Mouse (Mus musculus) lung, embryonic 14.5 days (tissue): Measurements from ENCODE around the gene Tmem141. TPM values are rescaled to one million over a fixed set of nuclear protein-coding genes. Genes with fewer than 3 reads are reported as not detected.

ENCODE experiments used
- ATAC-seq: fragments of 200-750 bp; cut with Nextera tagmentation; 2 replicates; pipeline ENCODE4 v1.8.0; 2017; ENCODE audit warnings: mild to moderate bottlenecking, moderate TSS enrichment, moderate library complexity; ENCODE audit not compliant: insufficient read depth
- DNase-seq: peaks from one replicate; pipeline ENCODE4 v3.0.0-alpha.2; 2015
- H3K27ac ChIP-seq: fragments of 300-500 bp; sonication (generic); 2 replicates; pipeline ENCODE4 v1.5.1; 2014; ENCODE audit warnings: low read depth, mild to moderate bottlenecking, moderate library complexity
- H3K27me3 ChIP-seq: fragments of 300-500 bp; sonication (generic); 2 replicates; pipeline ENCODE4 v1.6.1; 2014; ENCODE audit warnings: low read length, control low read depth; ENCODE audit not compliant: insufficient read depth
- H3K36me3 ChIP-seq: fragments of 300-500 bp; sonication (generic); 2 replicates; pipeline ENCODE4 v1.6.1; 2014; ENCODE audit warnings: control low read depth; ENCODE audit not compliant: insufficient read depth
- H3K4me1 ChIP-seq: fragments of 300-500 bp; sonication (generic); 2 replicates; pipeline ENCODE4 v1.6.1; 2014; ENCODE audit warnings: antibody characterized with exemption, control low read depth; ENCODE audit not compliant: insufficient read depth
- H3K4me2 ChIP-seq: fragments of 300-500 bp; sonication (generic); 2 replicates; pipeline ENCODE4 v1.6.1; 2014; ENCODE audit warnings: mild to moderate bottlenecking
- H3K4me3 ChIP-seq: fragments of 300-500 bp; sonication (generic); 2 replicates; pipeline ENCODE4 v1.5.1; 2014; ENCODE audit warnings: low read depth, low read length
- H3K9ac ChIP-seq: fragments of 300-500 bp; sonication (generic); 2 replicates; pipeline ENCODE4 v1.6.1; 2014
- H3K9me3 ChIP-seq: fragments of 300-500 bp; sonication (generic); 2 replicates; pipeline ENCODE4 v1.6.1; 2016; ENCODE audit warnings: low read depth, low read length, control low read depth
- CTCF ChIP-seq: IDR thresholded peaks from 2 replicates; pipeline ENCODE4 v1.5.1; 2016; ENCODE audit warnings: antibody characterized with exemption, low read depth
- WGBS: fragments of 180-500 bp; shearing (Covaris S2); extraction: QIAGEN DNeasy Blood & Tissue Kit; methylation state at CpG from one replicate; pipeline ENCODE4 v1.1.7; 2014; 5-methylcytosine and 5-hydroxymethylcytosine counted together
- polyA plus RNA-seq: library from polyadenylated mRNA; unstranded; fragments of >200 nt; fragmentation: Nextera tagmentation; extraction: Ambion mirVana; gene quantifications from 2 replicates; pipeline ENCODE4 v1.2.1, GENCODE M21; 2014

Tmem141 gene
- polyA plus RNA-seq, 1 experiment from 2014 or later = 26.0 TPM

DNA sequence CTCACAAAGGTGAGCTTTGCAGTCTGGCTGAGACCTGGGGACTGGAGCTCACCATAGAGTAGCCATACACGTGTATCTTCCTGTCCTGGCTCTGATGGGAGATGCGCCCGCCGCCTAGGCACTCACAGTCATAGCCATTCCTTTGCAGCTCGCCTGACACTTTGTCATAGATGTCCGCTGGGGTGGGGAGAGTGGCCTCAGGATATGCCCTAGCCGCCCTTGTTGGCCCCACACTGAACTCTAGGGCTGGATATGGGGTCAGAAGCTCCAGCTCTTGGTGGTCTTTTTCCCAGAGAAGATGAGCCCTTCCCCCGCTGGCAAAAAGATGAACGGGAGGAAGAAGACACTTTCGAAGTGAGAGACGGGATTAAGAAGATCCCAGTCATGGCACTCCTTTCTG lies 47.7 kb downstream of the Tmem141 start:
- WGBS = 11% methylated on average over 11 of the region's 11 CpGs
- peaks cover 14% of the 10 kb centered on the region for H3K4me1 ChIP-seq

DNA sequence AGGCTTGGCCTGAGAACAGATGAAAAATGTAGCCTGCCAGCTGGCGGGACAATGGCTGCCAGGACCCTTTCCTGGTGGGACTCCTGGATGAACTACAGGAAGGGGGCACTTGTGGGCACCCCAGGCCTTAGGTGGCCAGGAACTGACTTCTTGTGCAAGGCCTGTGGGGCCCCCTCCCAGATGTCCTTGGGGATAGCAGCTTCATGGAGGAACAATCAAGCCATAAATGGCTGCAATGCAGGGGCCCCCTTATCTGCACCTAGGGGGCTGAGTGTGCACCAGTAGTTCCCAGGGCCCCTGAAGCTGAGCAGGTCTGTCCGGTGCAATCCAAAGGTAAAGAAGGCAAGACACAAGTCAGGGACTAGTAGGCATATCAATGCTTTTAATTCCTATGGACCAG lies 48.7 kb downstream of the Tmem141 start:
- H3K27me3 ChIP-seq = peaks cover 25% of the 10 kb centered on the region
- peak overlapping the region; percentile 78 for H3K4me2 ChIP-seq
- no peak for ATAC-seq
- H3K9me3 ChIP-seq = no peaks in the 10 kb centered on the region
- 83% methylated on average over 2 of the region's 2 CpGs for WGBS
- TF ChIP-seq CTCF = no peak
- peaks cover 14% of the 10 kb centered on the region for H3K4me1 ChIP-seq
- H3K36me3 ChIP-seq = peaks cover 47% of the 10 kb centered on the region
- no peak overlapping the region for H3K4me3 ChIP-seq
- H3K9ac ChIP-seq = no peak overlapping the region
- no peak for DNase-seq
- H3K27ac ChIP-seq = no peak overlapping the region

More for the DNA sequence above, 47.7 kb downstream of the Tmem141 start:
- H3K27ac ChIP-seq = peak overlapping the region; percentile 92
- H3K9ac ChIP-seq = peak overlapping the region; percentile 44
- H3K27me3 ChIP-seq = peaks cover 35% of the 10 kb centered on the region
- TF ChIP-seq CTCF = no peak
- peak overlapping the region; percentile 78 for H3K4me2 ChIP-seq
- peak overlapping the region; percentile 61 for H3K4me3 ChIP-seq
- no peak for DNase-seq
- peak; percentile 1; the same call in 1 of the 2 replicates for ATAC-seq
- H3K36me3 ChIP-seq = peaks cover 36% of the 10 kb centered on the region
- no peaks in the 10 kb centered on the region for H3K9me3 ChIP-seq

GRCm38 (mm10) chr2:25571221-25571620 lies 50.6 kb downstream of the Tmem141 start:
- 83% methylated on average over 4 of the region's 4 CpGs for WGBS
- Histone ChIP-seq H3K4me1 (peaks cover 14% of the 10 kb centered on the region), H3K4me3 (no peak overlapping the region), H3K9ac (no peak overlapping the region), H3K27me3 (peaks cover 6% of the 10 kb centered on the region), H3K36me3 (peaks cover 63% of the 10 kb centered on the region), H3K4me2 (no peak overlapping the region), H3K9me3 (no peaks in the 10 kb centered on the region), H3K27ac (no peak overlapping the region)
- TF ChIP-seq CTCF = no peak
- DNase-seq (no peak), ATAC-seq (no peak)

Other genes with a start within 250 kb of the Tmem141 start
- 42.0 and 45.5 TPM in 2 replicates for gene Sapcd2, start 249.7 kb downstream of the Tmem141 start, polyA plus RNA-seq
- 0.92 and 1.2 TPM in 2 replicates for gene Entpd2, start 226.1 kb downstream of the Tmem141 start, polyA plus RNA-seq
- 19.5 and 20.5 TPM in 2 replicates for gene Npdc1, start 222.7 kb downstream of the Tmem141 start, polyA plus RNA-seq
- gene Fut7, start 198.7 kb downstream of the Tmem141 start, polyA plus RNA-seq = not detected in 2 replicates
- gene Abca2, start 193.3 kb downstream of the Tmem141 start, polyA plus RNA-seq = 3.9 and 4.6 TPM in 2 replicates
- gene Clic3, start 165.2 kb downstream of the Tmem141 start, polyA plus RNA-seq = 20.0 and 30.2 TPM in 2 replicates
- gene Paxx, start 160.9 kb downstream of the Tmem141 start, polyA plus RNA-seq = 15.8 and 23.5 TPM in 2 replicates
- gene Ptgds, start 152.0 kb downstream of the Tmem141 start, polyA plus RNA-seq = 3.3 and 3.4 TPM in 2 replicates
- gene Lcn12, start 128.1 kb downstream of the Tmem141 start, polyA plus RNA-seq = not detected in 2 replicates
- 75.8 and 77.7 TPM in 2 replicates for gene Fbxw5, start 121.3 kb downstream of the Tmem141 start, polyA plus RNA-seq
- 3.9 and 5.5 TPM in 2 replicates for gene C8g, start 120.3 kb downstream of the Tmem141 start, polyA plus RNA-seq
- 34.8 and 35.3 TPM in 2 replicates for gene Traf2, start 75.1 kb downstream of the Tmem141 start, polyA plus RNA-seq
- 282 and 295 TPM in 2 replicates for gene Edf1, start 64.2 kb downstream of the Tmem141 start, polyA plus RNA-seq
- gene Mamdc4, start 47.2 kb downstream of the Tmem141 start, polyA plus RNA-seq = 2.2 and 4.1 TPM in 2 replicates
- 183 and 197 TPM in 2 replicates for gene Phpt1, start 46.8 kb downstream of the Tmem141 start, polyA plus RNA-seq
- 0.37 TPM in 1 of 2 replicates, not detected in the other for gene Ajm1, start 40.2 kb downstream of the Tmem141 start, polyA plus RNA-seq
- 75.5 and 85.7 TPM in 2 replicates for gene Rabl6, start 13.5 kb downstream of the Tmem141 start, polyA plus RNA-seq
- 0.24 and 0.28 TPM in 2 replicates for gene Ccdc183, start 4.3 kb downstream of the Tmem141 start, polyA plus RNA-seq
- gene Fcna, start 6.0 kb upstream of the Tmem141 start, polyA plus RNA-seq = 1.8 and 2.9 TPM in 2 replicates
- gene Lcn8, start 31.1 kb upstream of the Tmem141 start, polyA plus RNA-seq = 0.51 and 0.61 TPM in 2 replicates
- gene Lcn5, start 35.9 kb upstream of the Tmem141 start, polyA plus RNA-seq = not detected in 2 replicates
- gene Lcn6, start 54.8 kb upstream of the Tmem141 start, polyA plus RNA-seq = not detected in 2 replicates
- gene Lcn10, start 60.7 kb upstream of the Tmem141 start, polyA plus RNA-seq = not detected in 2 replicates
- not detected in 2 replicates for gene Obp2a, start 78.0 kb upstream of the Tmem141 start, polyA plus RNA-seq
- gene Bmyc, start 84.7 kb upstream of the Tmem141 start, polyA plus RNA-seq = 65.3 and 71.9 TPM in 2 replicates
- not detected in 2 replicates for gene Obp2b, start 115.0 kb upstream of the Tmem141 start, polyA plus RNA-seq
- gene Lcn3, start 143.6 kb upstream of the Tmem141 start, polyA plus RNA-seq = not detected in 2 replicates
- gene Lcn11, start 155.0 kb upstream of the Tmem141 start, polyA plus RNA-seq = not detected in 2 replicates
- gene Gm13539, start 160.3 kb upstream of the Tmem141 start, polyA plus RNA-seq = not detected in 2 replicates
- gene Glt6d1, start 193.8 kb upstream of the Tmem141 start, polyA plus RNA-seq = not detected in 2 replicates
- gene Lcn9, start 201.1 kb upstream of the Tmem141 start, polyA plus RNA-seq = not detected in 2 replicates
- gene Sohlh1, start 225.2 kb upstream of the Tmem141 start, polyA plus RNA-seq = not detected in 2 replicates
- 0.14 and 0.22 TPM in 2 replicates for gene Kcnt1, start 241.7 kb upstream of the Tmem141 start, polyA plus RNA-seq